18 mouse cellular contexts compared by ENCODE assay signal in the genomic region with DNA sequence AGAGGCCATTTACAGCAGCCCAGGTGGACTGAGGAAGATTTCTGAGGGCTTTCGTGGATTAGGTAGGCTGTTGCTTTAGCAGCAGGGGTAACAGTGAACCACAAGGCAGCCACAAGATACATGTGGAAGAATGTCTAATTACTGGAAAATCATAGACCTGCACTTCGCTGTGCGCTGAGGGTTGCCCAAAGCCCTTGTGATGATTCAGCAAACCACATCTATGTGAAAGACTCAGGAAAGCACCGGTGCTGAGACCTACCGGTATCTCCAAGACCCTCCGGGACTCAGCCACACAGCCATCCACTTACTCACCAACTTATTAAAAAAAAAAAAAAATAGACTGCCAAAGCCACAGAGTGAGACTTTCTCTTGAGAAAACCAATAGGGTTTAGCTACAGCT.
"Had no signal": no experiment of that assay in that cellular context is flagged by ENCODE, and none has a peak within 500 bp of the region (broad histone marks: within the 10 kb centered on the region; RNA-seq: fewer than 3 reads in every experiment).

No protein-coding gene starts in this region.

- H3K27ac ChIP-seq: liver, embryonic 14.5 days; lung, embryonic 15.5 days; midbrain, embryonic 15.5 days; neural tube, embryonic 13.5 days had no signal

- H3K4me2 ChIP-seq: lung, embryonic 15.5 days; midbrain, embryonic 11.5 days; midbrain, embryonic 15.5 days; neural tube, embryonic 13.5 days had no signal

- H3K9ac ChIP-seq: liver, embryonic 14.5 days; liver, postnatal 0 days; lung, embryonic 15.5 days; midbrain, embryonic 15.5 days; neural tube, embryonic 13.5 days had no signal

- H3K36me3 ChIP-seq: lung, embryonic 15.5 days; midbrain, embryonic 15.5 days; neural tube, embryonic 13.5 days had no signal

- ATAC-seq: intestine, embryonic 16.5 days; liver, postnatal 0 days; midbrain, embryonic 15.5 days had no signal

- H3K9me3 ChIP-seq: lung, embryonic 15.5 days; midbrain, embryonic 15.5 days had no signal

- H3K27me3 ChIP-seq: lung, embryonic 15.5 days; midbrain, embryonic 15.5 days; neural tube, embryonic 13.5 days had no signal

- H3K4me3 ChIP-seq: lung, embryonic 15.5 days; midbrain, embryonic 15.5 days; neural tube, embryonic 13.5 days had no signal

- DNase-seq: kidney, adult 18-20 months; kidney, adult 9 months; kidney, postnatal 14 days; kidney, postnatal 4 days; left cerebral cortex, postnatal 4 days; liver, postnatal 0 days; lung, postnatal 10 days; lung, postnatal 36 days; retina, postnatal 1 day; right cerebral cortex, postnatal 25 days; thymus, adult 18-20 months; thymus, postnatal 36 days had no signal

- H3K4me1 ChIP-seq: neural tube, embryonic 13.5 days had no signal
